Mouse (Mus musculus) C2C12 (cell line): ENCODE data around the gene Ly6g5c. TPM values are rescaled to one million over a fixed set of nuclear protein-coding genes. Genes with fewer than 3 reads are reported as not detected.

Experiments used
- H3K27me3 ChIP-seq: one replicate; pipeline ENCODE4 v1.6.1; 2011; ENCODE audit not compliant: control insufficient read depth, insufficient read depth, insufficient read length
- H3K36me3 ChIP-seq: one replicate; pipeline ENCODE4 v1.6.1; 2011; ENCODE audit not compliant: control insufficient read depth, insufficient read depth
- H3K4me3 ChIP-seq: one replicate; pipeline ENCODE4 v1.5.1; 2011; ENCODE audit warnings: mild to moderate bottlenecking, control low read depth; ENCODE audit not compliant: poor library complexity, insufficient read depth, severe bottlenecking
- H3K79me2 ChIP-seq: one replicate; pipeline ENCODE4 v1.6.1; 2011; ENCODE audit not compliant: control insufficient read depth, insufficient read depth
- H3K79me3 ChIP-seq: one replicate; pipeline ENCODE4 v1.6.1; 2011; ENCODE audit warnings: low read depth, control low read depth
- H3ac ChIP-seq: one replicate; pipeline ENCODE3; 2011; ENCODE audit warnings: low read depth; ENCODE audit not compliant: control insufficient read depth, insufficient read length
- CEBPB ChIP-seq: IDR thresholded peaks from one replicate; pipeline ENCODE4 v1.6.1; 2011; ENCODE audit warnings: low read depth, mild to moderate bottlenecking, control low read depth, moderate library complexity
- CTCF ChIP-seq: IDR thresholded peaks from one replicate; pipeline ENCODE4 v1.5.1; 2011; ENCODE audit not compliant: control insufficient read depth, insufficient read depth, insufficient read length
- FOSL1 ChIP-seq: IDR thresholded peaks from one replicate; pipeline ENCODE4 v1.8.0; 2011; ENCODE audit warnings: mild to moderate bottlenecking, low read length; ENCODE audit not compliant: poor library complexity, insufficient read depth, severe bottlenecking
- MAX ChIP-seq: IDR thresholded peaks from one replicate; pipeline ENCODE4 v1.6.1; 2011; ENCODE audit warnings: mild to moderate bottlenecking, control low read depth
- MYOD1 ChIP-seq: IDR thresholded peaks from one replicate; pipeline ENCODE4 v1.6.1; 2011; ENCODE audit warnings: low read depth; ENCODE audit not compliant: control insufficient read depth, insufficient read length
- MYOG ChIP-seq: IDR thresholded peaks from one replicate; pipeline ENCODE4 v1.6.1; 2011; ENCODE audit not compliant: control insufficient read depth, insufficient read length; ENCODE audit errors: extremely low read depth
- USF1 ChIP-seq: IDR thresholded peaks from one replicate; pipeline ENCODE4 v1.6.1; 2011; ENCODE audit warnings: low read depth, mild to moderate bottlenecking, control low read depth, moderate library complexity
- polyA plus RNA-seq: library from polyadenylated mRNA; unstranded; fragments of >200 nt; fragmentation: generic; extraction: Trizol; gene quantifications from one replicate; pipeline ENCODE4 v1.2.1, GENCODE M21; 2012; ENCODE audit warnings: missing spikeins

The Ly6g5c gene
- polyA plus RNA-seq, 1 experiment = not detected

DNA sequence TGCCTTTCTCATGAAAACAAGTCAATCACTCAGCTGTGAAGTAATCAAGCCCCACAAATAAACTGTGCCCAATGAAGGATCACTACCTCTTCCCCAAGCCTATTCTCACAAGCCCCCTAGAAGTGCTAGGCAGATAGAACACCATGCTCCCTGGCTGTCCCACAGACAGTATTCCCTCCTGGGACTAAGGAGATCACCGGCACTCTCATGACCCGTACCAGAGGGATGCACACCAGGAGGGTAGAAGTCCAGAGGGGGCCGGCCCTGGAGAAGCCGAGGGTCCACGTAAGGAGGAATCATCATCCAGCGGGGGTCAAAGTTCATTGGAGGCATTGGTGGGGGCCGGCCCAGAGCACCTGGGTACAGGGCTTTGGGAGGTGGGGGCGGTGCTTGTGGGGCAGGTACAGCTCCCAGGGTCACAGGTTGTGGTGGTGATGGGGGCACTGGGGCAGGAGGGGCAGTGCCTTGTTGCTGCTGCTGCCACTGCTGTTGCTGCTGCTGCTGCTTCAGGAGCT is 49.6 kb downstream of the Ly6g5c start:
- Histone ChIP-seq H3K79me3 (peaks cover 56% of the 10 kb centered on the region), H3K4me3 (no peak overlapping the region), H3K36me3 (peaks cover 100% of the 10 kb centered on the region), H3ac (no peak overlapping the region), H3K27me3 (no peaks in the 10 kb centered on the region), H3K79me2 (peaks cover 94% of the 10 kb centered on the region)
- no peak for TF ChIP-seq MYOG
- no peak for TF ChIP-seq MAX
- TF ChIP-seq USF1 = no peak
- TF ChIP-seq MYOD1 = no peak
- no peak for TF ChIP-seq FOSL1
- no peak for TF ChIP-seq CTCF
- TF ChIP-seq CEBPB = no peak

DNA sequence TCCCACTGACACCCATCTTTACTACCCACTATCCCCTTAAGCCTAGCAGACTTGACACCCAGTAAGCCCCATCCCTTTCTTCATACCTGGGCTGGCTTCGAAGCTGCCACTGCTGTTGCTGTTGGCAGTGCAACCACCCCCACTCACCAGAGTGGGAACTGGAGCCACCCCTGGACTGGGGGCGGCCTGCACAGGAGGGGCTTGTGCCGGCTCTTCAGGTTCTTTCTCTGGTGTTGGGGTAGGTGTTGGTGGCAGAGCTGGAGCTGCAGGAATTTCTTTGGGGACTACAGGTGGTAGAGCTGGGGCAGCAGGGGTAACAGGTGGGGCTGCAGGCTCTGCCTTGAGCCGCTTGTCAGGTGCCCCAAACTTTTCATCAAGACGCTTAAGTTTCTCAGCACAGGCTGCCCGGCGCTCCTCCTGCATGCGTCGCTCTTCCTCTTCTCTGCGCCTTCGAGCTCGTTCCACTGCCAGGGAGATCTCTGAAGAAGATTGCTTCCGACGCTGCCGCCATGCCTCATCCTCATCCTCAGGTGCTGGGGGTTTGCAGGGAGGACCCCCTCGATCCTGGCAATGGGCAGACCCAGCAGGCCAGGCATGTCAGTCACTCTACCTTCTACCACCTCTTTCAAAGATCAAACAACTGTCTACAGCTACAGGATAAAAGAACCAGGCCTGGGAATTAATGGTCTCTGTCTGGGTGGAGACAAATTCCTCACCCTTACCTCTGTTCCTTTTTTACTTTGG is 50.9 kb downstream of the Ly6g5c start:
- Histone ChIP-seq H3ac (no peak overlapping the region), H3K79me2 (peaks cover 97% of the 10 kb centered on the region), H3K27me3 (no peaks in the 10 kb centered on the region), H3K4me3 (no peak overlapping the region), H3K79me3 (peaks cover 67% of the 10 kb centered on the region), H3K36me3 (peaks cover 91% of the 10 kb centered on the region)
- no peak for TF ChIP-seq CEBPB
- no peak for TF ChIP-seq CTCF
- TF ChIP-seq MAX = no peak
- no peak for TF ChIP-seq USF1
- no peak for TF ChIP-seq MYOG
- TF ChIP-seq MYOD1 = no peak
- no peak for TF ChIP-seq FOSL1

DNA sequence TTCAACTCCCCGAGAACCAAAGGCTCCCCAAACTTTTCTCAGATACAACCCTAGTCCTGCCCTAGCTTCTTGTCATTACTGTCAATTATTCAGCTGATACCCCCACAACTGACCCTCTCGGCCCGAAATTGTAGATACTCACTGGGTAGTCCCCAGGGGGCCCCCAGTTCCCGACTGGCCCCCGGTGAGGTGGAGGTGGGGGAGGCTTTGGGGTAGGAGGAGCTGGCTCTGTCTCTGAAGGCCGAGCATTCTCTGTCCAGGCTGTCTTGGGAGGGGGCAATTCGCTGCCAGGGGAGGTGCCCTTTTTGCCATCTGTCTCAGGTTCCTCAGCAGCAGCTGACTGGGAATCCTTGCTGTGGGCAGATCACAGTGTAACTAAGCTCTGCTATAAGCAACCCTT is 51.6 kb downstream of the Ly6g5c start:
- TF ChIP-seq FOSL1 (no peak), CEBPB (no peak), USF1 (no peak), MYOG (no peak), CTCF (no peak), MYOD1 (no peak), MAX (no peak)
- no peaks in the 10 kb centered on the region for H3K27me3 ChIP-seq
- H3K79me2 ChIP-seq = peaks cover 99% of the 10 kb centered on the region
- peaks cover 70% of the 10 kb centered on the region for H3K79me3 ChIP-seq
- no peak overlapping the region for H3K4me3 ChIP-seq
- no peak overlapping the region for H3ac ChIP-seq
- peaks cover 86% of the 10 kb centered on the region for H3K36me3 ChIP-seq

DNA sequence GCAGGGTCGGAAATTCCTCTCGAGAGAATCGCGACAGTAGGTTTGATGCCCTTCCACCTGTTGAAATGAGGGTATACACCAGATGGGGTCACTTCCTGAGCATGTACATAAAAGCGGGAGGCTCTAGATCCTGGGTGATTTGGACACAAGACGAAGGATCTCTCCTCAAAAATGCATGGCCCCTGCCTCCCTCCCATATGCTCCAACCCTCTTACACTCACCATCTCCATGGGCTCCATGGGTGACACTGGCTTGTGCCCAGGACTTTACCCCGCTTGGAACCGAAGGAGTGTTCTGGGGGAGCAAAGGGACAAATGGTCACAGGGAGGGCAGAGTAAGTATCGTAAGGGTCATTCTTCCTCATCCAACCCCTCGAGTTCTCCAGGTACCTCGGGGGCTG is 53.3 kb downstream of the Ly6g5c start:
- Histone ChIP-seq H3K79me2 (peaks cover 90% of the 10 kb centered on the region), H3K79me3 (peaks cover 65% of the 10 kb centered on the region), H3K4me3 (no peak overlapping the region), H3ac (no peak overlapping the region), H3K27me3 (no peaks in the 10 kb centered on the region), H3K36me3 (peaks cover 68% of the 10 kb centered on the region)
- TF ChIP-seq CEBPB = no peak
- no peak for TF ChIP-seq MYOG

Other genes starting within 250 kb of the Ly6g5c start
- 0.28 TPM for gene Cfb, start 245.8 kb upstream of the Ly6g5c start, polyA plus RNA-seq
- 15.2 TPM for gene Zbtb12, start 228.8 kb upstream of the Ly6g5c start, polyA plus RNA-seq
- gene Gm20547, start 226.2 kb upstream of the Ly6g5c start, polyA plus RNA-seq = not detected
- gene C2, start 210.0 kb upstream of the Ly6g5c start, polyA plus RNA-seq = 0.32 TPM
- gene Ehmt2, start 209.8 kb upstream of the Ly6g5c start, polyA plus RNA-seq = 106 TPM
- gene Slc44a4, start 193.8 kb upstream of the Ly6g5c start, polyA plus RNA-seq = 0.06 TPM
- 11.7 TPM for gene Neu1, start 177.0 kb upstream of the Ly6g5c start, polyA plus RNA-seq
- 22.6 TPM for gene Hspa1b, start 149.0 kb upstream of the Ly6g5c start, polyA plus RNA-seq
- gene Gm20481, start 138.4 kb upstream of the Ly6g5c start, polyA plus RNA-seq = not detected
- gene Hspa1a, start 136.1 kb upstream of the Ly6g5c start, polyA plus RNA-seq = 1.8 TPM
- gene Hspa1l, start 135.6 kb upstream of the Ly6g5c start, polyA plus RNA-seq = 0.99 TPM
- 133 TPM for gene Lsm2, start 126.4 kb upstream of the Ly6g5c start, polyA plus RNA-seq
- gene Vars, start 107.3 kb upstream of the Ly6g5c start, polyA plus RNA-seq = 214 TPM
- gene Vwa7, start 91.7 kb upstream of the Ly6g5c start, polyA plus RNA-seq = 0.07 TPM
- 0.23 TPM for gene Sapcd1, start 80.3 kb upstream of the Ly6g5c start, polyA plus RNA-seq
- gene Msh5, start 61.5 kb upstream of the Ly6g5c start, polyA plus RNA-seq = 0.76 TPM
- 509 TPM for gene Clic1, start 58.3 kb upstream of the Ly6g5c start, polyA plus RNA-seq
- gene Ddah2, start 49.2 kb upstream of the Ly6g5c start, polyA plus RNA-seq = 129 TPM
- 0.12 TPM for gene Ly6g6c, start 42.9 kb upstream of the Ly6g5c start, polyA plus RNA-seq
- gene Mpig6b, start 42.1 kb upstream of the Ly6g5c start, polyA plus RNA-seq = 0.04 TPM
- gene Ly6g6e, start 31.4 kb upstream of the Ly6g5c start, polyA plus RNA-seq = not detected
- not detected for gene Ly6g6d, start 30.2 kb upstream of the Ly6g5c start, polyA plus RNA-seq
- gene Ly6g6f, start 22.7 kb upstream of the Ly6g5c start, polyA plus RNA-seq = not detected
- 54.0 TPM for gene Abhd16a, start 19.0 kb upstream of the Ly6g5c start, polyA plus RNA-seq
- 0.28 TPM for gene Ly6g5b, start 7.1 kb downstream of the Ly6g5c start, polyA plus RNA-seq
- gene Gpank1, start 13.2 kb downstream of the Ly6g5c start, polyA plus RNA-seq = 25.8 TPM
- gene Csnk2b, start 13.8 kb downstream of the Ly6g5c start, polyA plus RNA-seq = 300 TPM
- 13.0 TPM for gene D17H6S53E, start 18.1 kb downstream of the Ly6g5c start, polyA plus RNA-seq
- 0.20 TPM for gene Apom, start 23.8 kb downstream of the Ly6g5c start, polyA plus RNA-seq
- 202 TPM for gene Bag6, start 26.9 kb downstream of the Ly6g5c start, polyA plus RNA-seq
- gene Prrc2a, start 56.6 kb downstream of the Ly6g5c start, polyA plus RNA-seq = 183 TPM
- not detected for gene Aif1, start 67.8 kb downstream of the Ly6g5c start, polyA plus RNA-seq
- gene Lst1, start 80.2 kb downstream of the Ly6g5c start, polyA plus RNA-seq = 0.92 TPM
- not detected for gene Ltb, start 86.2 kb downstream of the Ly6g5c start, polyA plus RNA-seq
- not detected for gene Tnf, start 93.7 kb downstream of the Ly6g5c start, polyA plus RNA-seq
- gene Lta, start 97.1 kb downstream of the Ly6g5c start, polyA plus RNA-seq = 0.07 TPM
- gene Gm16181, start 112.6 kb downstream of the Ly6g5c start, polyA plus RNA-seq = not detected
- gene Atp6v1g2, start 125.4 kb downstream of the Ly6g5c start, polyA plus RNA-seq = 1.4 TPM
- 20.1 TPM for gene Nfkbil1, start 127.5 kb downstream of the Ly6g5c start, polyA plus RNA-seq
- 330 TPM for gene Ddx39b, start 133.5 kb downstream of the Ly6g5c start, polyA plus RNA-seq
- gene H2-D1, start 154.5 kb downstream of the Ly6g5c start, polyA plus RNA-seq = 23.5 TPM
- gene H2-Q1, start 212.1 kb downstream of the Ly6g5c start, polyA plus RNA-seq = 3.3 TPM
- gene H2-Q2, start 234.0 kb downstream of the Ly6g5c start, polyA plus RNA-seq = 0.11 TPM